Mouse (Mus musculus): ENCODE measurements around the gene Zfp36.
A peak's percentile ranks its signal among the peaks of the same experiment; 100 is the strongest.

Zfp36 gene

GRCm38 (mm10) chr7:28368276-28368920 lies 11.7 kb downstream of the Zfp36 start:
- DNase-seq (ENCODE audit: low spot score in 2 of 2), result no peak

GRCm38 (mm10) chr7:28367663-28368275 lies 12.3 kb downstream of the Zfp36 start:
- no peak for DNase-seq (ENCODE audit: low spot score in 2 of 2)

GRCm38 (mm10) chr7:28362441-28363060 lies 17.5 kb downstream of the Zfp36 start:
- no peak for DNase-seq (ENCODE audit: low spot score in 2 of 2)

GRCm38 (mm10) chr7:28361647-28362341 lies 18.3 kb downstream of the Zfp36 start:
- DNase-seq (ENCODE audit: low spot score in 2 of 2), result no peak

GRCm38 (mm10) chr7:28360291-28360690 lies 19.8 kb downstream of the Zfp36 start:
- no peak for DNase-seq (ENCODE audit: low spot score in 2 of 2)

GRCm38 (mm10) chr7:28359854-28360253 lies 20.2 kb downstream of the Zfp36 start:
- no peak for DNase-seq (ENCODE audit: low spot score in 2 of 2)

- no peak for DNase-seq (ENCODE audit: low spot score in 2 of 2)
These were observed 21.6 kb downstream of the Zfp36 start for GRCm38 (mm10) chr7:28358431-28358830.

- no peak for DNase-seq (ENCODE audit: low spot score in 2 of 2)
These were observed 22.1 kb downstream of the Zfp36 start for GRCm38 (mm10) chr7:28357984-28358383.

- DNase-seq (ENCODE audit: low spot score in 2 of 2), result no peak
These were observed 23.1 kb downstream of the Zfp36 start for GRCm38 (mm10) chr7:28356981-28357380.

GRCm38 (mm10) chr7:28355221-28355620 lies 24.8 kb downstream of the Zfp36 start:
- DNase-seq (ENCODE audit: low spot score in 2 of 2), result no peak

- DNase-seq (ENCODE audit: low spot score in 2 of 2), result no peak
These were observed 25.5 kb downstream of the Zfp36 start for GRCm38 (mm10) chr7:28354596-28354995.

GRCm38 (mm10) chr7:28354113-28354581 lies 25.9 kb downstream of the Zfp36 start:
- DNase-seq (ENCODE audit: low spot score in 2 of 2), result no peak

- no peak for DNase-seq (ENCODE audit: low spot score in 2 of 2)
These were observed 26.8 kb downstream of the Zfp36 start for GRCm38 (mm10) chr7:28353267-28353666.

GRCm38 (mm10) chr7:28351676-28352191 lies 28.3 kb downstream of the Zfp36 start:
- no peak for DNase-seq (ENCODE audit: low spot score in 2 of 2)

GRCm38 (mm10) chr7:28350155-28350883 lies 29.7 kb downstream of the Zfp36 start, which contains the start of gene Rps16:
Gene Rps16, plus strand, starts transcription at chr7:28350652.
- DNase-seq (ENCODE audit: low spot score in 2 of 2), result peak; percentile 98 to 99

- DNase-seq (ENCODE audit: low spot score in 2 of 2), result no peak
These were observed 31.5 kb downstream of the Zfp36 start for GRCm38 (mm10) chr7:28348601-28349000.

- DNase-seq (ENCODE audit: low spot score in 2 of 2), result no peak
These were observed 32.3 kb downstream of the Zfp36 start for GRCm38 (mm10) chr7:28347746-28348145.

GRCm38 (mm10) chr7:28344637-28345036 lies 35.4 kb downstream of the Zfp36 start:
- DNase-seq (ENCODE audit: low spot score in 2 of 2), result peak in 1 of 2 experiments; percentile 74

- no peak for DNase-seq (ENCODE audit: low spot score in 2 of 2)
These were observed 38.7 kb downstream of the Zfp36 start for GRCm38 (mm10) chr7:28341381-28341780.

- peak in 1 of 2 experiments; percentile 56 for DNase-seq (ENCODE audit: low spot score in 2 of 2)
These were observed 40.7 kb downstream of the Zfp36 start for GRCm38 (mm10) chr7:28339213-28339917.
